Mouse (Mus musculus) cerebellum, postnatal 25 days (tissue): Measurements from ENCODE around the gene Bex4.
A peak's percentile ranks its signal among the peaks of the same experiment; 100 is the strongest.

ENCODE experiments used
- DNase-seq, 2 experiments: peaks; one replicate each; pipeline ENCODE4 v3.0.0; 2021; ENCODE audit warnings: mixed read lengths in 2 of 2

The Bex4 gene

DNA sequence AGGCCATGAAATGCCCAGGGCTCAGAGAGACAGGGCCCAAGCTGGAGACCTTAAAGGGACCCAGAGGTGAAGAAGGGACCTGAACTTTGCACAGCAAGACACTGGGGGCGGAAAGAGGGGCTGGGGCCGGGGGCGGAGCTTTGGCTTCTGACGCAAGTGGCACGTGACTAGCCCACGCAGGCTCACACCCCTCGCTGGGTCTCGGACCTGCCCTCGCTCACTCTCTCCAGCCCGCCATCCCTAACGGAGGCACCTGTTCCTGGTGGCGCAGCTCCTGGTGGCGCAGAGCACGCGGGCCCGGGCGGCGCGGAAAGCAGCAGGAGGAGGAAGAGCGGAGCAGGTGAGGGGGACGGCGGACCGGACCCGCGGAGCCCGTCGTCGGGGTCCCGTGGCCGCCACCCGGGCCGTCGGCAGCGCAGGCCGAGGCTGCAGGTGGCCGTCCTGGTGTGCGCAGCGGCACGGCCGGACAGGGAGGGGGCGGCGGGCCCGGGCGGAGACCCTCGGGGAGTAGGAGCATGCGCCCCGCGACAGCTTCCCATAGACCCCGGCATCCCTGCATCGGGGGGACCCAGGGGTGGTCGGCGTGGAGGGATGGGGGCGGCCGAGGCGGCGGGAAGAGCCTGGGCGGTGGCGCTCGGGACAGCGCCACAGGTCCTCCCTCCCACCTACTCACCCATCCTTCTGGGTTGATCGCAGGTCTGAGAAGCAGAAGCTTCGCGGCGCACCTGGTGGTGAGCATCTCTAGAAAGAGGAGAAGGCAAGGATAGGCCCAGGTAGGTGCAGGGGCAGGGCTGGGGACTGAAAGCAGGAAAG is at the start of gene Bex4:
Bex4 (plus strand) TSS at position 170 of the 813 bp plus-strand sequence.
- peak; percentile 7 to 25 for DNase-seq

DNA sequence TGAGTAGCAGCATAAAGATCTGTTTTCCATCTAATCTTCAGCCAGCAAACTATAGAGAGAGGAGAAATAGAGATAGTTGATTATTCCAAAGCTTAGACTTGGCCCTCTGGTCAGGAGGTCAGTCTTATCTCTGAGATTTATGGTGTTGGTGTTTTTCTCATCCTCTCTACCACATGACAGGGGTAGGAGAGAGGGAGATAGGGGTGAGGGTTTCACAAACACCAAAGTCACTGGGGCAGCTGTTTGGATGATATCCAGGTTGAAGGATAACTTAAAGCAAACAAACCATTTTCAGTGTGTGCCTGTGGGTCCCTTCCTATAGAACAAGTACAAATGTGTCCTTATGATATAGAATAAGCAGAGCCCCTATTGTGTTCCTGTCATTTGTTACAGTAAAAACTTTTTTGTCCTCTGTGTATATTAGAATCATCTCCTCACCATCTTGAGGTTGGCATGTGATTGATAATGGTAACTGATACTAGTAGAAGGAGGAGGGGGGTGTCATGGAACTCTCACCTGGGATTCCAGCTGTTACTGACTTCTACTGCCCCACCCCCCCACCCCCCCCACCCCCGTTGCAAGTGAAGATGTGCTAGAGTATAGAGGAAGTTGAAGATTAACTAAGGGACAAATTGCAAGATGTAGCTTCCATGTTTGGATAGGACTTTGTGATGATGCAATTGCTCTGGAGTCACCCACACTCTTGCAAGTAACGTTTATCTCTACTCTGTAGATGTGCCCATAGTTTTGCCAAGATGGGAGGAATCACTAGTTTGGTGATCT is 46.1 kb upstream of the Bex4 start:
- DNase-seq = no peak

DNA sequence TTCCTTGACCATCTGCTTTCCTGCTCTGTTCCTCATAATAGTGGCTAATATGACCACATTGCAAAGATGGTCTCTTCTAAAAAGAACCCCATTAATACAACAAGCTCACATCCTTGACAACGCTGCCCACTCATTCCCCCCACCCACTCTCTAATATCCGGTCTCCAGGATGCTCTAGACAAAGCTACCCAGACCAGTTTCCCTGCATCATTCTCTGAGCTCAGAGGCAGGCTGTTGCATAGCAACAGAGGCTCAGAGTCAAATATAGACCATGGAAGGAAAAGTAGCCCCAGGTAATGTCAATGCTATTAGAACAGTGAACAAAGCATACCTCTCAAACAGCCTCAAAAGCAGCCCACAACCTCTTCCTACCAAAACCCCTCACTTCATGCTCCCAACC is 44.4 kb upstream of the Bex4 start:
- no peak for DNase-seq

DNA sequence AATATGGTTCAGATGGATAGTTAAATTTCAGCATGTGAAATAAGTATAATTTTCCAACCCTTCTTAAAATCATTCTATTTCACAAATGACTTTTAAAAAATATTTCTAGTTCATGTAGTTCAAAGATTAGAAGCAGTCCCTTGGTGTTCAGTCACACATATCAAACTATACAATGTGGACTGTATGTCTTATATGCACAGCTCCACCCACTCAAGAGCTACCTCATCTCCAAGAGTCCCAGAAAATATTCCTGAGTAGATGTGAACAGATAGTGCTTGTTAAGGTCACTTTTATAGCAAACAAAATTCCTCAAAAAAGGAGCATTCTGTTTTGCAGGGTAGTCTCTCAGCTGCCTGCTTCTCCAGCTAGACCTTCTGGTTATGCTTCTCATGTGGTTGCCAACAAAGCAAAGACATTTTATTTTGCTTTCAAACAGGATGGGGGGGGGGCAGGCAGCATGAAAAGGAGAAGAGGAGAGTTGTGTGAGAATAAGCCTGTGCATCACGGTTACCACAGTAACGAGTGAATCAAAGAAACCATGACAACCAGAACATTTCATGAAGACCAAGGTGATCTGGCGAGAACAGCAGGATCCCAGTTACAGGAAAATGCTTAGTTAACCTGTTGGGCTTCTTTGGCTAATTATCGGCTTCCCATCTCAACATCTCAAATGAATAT is 34.6 kb upstream of the Bex4 start:
- no peak for DNase-seq

DNA sequence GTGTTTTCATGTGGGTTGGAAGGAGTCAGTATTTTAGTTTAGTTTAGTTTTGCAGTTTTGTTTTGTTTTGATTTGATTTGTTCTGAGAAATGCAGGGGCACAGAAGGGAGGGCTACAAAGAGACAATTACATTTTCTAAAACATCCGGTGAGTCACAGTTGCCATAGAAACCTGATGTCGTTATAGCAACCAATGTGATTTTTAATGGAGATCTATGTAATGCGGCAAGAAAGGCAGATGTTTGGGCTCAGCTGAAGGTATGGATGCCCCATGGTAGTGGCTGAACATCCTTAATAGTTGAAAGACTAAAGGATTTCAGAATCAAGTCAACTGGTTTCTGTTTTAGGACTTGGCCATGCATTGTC is 34.1 kb upstream of the Bex4 start:
- no peak for DNase-seq

DNA sequence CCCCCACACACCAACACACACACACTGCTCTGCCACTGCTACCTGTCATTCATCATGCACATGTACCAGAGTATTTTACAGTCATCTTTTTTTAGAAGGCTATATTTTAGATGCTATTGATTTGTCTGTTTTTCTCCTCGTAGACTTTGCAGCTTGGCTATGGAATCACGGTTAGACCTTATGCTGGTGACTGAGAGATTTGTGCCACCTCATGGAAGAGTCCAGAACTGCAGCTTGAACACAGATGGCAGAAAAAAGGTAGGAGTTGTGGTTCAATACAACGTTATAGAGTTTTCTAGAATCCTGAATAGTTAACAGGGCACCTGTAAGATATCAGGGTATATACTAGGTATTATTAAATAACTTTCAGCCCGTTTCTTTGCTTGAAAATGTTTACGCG is 30.9 kb upstream of the Bex4 start:
- DNase-seq = peak; percentile 59 to 78

DNA sequence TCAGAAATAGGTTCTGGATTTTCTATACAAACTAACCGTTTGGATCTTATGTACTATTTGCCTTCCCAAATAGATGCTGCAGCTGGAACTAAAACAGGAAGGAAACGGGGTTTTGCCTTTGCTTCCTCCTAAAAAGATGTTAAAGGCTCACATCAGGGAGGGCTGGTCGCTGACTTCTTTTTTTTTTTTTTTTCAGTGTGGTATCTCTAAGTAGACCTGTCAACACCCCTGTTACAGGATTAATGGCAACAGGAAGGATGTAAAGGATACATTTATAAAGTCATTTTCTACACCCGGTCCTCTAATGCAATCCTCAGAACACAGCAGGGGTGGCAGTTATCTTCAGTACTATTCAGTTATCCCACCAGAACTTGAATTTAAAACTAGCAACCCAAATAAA is 23.8 kb upstream of the Bex4 start:
- DNase-seq = no peak

DNA sequence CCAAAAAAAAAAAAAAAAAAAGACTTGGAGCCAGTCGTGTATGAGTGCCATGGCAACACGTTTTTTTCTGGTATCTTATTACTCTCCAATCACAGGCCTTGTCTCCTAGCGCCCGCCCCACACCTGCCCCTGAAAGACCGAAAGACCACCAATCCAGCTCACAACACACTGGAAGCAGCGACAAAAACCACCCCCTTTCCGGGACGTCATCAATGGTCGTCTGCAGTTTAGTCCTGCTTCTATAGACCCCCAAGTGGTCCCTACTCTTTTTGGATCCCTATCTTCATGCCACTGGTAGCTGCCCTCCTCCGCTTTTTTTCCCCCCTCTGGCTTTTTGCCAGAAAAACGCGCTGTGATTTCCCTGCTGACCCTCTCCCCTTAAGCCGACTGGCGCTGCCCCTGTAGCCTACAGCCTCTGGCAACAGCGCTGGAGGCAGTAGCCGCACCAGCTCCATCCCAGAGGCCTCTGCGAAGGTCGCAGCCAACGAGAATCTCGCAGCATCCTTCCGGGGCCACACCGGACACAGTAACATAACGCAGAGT is 23.3 kb upstream of the Bex4 start:
- DNase-seq = peak; percentile 69 to 81

DNA sequence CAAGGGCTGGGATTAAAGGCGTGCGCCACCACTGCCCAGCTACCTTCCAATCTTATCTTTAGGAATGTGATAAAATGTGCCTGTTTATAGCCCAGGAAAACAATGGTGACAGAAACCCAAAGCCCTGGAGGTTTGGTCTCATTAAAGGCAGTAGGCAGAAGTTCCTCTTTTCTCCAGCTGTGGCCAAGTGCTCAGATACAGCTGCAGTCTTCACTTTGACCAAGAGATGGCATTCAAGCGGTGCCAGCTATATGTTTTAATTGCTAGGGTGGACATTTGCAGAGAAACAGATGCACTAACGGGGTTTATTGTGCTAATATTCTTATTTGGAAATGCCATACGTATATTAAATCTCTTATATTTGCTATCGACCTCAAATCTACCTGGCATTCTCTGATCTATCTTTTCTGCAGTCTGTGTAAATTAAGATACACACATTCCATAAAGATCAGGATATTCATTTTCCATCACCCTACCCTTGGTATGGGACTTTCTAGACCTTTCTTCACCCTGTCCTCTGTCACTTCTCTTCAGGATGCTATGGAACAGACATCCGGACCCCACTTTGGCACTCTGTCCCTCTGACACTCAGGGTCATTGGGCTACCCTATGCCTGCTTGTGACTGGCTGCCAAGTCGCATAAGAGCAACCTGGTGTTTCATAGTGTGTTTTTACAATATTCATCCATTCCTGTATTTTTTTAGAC is 11.6 kb upstream of the Bex4 start:
- DNase-seq = no peak

DNA sequence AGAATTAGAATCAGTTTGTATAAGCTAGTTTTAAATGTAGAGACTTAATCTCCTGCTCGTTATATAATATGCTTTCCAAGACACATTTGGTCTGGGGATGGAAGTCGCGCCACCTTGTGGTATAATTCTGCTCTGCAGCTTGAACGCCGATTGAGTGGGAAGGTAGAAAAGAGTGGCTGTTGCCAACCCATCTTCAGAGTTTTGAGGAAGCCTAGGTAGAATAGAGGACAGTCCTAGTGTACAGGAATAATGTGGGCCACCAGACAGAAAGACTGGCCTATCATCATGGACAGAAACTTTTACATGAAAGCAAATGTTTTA is 11.1 kb upstream of the Bex4 start:
- DNase-seq = peak; percentile 66 to 76

DNA sequence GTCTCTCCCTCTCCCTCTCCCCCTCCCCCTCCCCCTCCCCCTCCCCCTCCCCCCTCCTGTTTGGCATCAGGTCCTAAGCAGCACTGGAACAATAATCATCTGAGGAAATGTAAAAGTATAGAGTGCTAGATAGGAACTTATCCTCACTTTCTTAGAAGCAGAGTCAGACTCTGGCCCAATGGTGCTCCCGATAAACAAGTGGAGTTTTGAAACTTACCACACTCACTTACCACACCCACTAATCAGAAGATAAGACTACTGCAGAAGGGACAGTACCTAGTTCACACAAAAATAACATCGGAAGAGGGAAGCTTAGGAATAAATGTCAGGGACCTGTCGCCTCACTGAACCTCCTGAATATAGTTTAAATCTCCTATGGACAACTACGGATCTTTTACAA is 3.2 kb upstream of the Bex4 start:
- no peak for DNase-seq

DNA sequence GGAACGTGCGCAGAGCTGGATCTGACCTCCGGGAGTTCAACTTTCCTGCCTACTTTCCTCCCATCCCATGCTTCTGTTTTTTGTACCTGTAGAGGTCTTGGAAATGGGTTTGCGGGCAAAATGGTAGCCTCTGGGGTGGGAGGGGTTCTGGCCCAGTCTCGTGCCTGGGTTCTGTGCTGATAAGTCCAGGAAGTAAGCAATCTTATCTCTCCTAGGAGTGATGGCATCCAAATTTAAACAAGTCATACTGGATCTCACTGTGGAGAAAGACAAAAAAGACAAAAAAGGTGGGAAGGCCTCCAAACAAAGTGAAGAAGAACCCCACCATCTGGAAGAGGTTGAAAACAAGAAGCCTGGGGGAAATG is 826 bp downstream of the Bex4 start:
- DNase-seq = peak in 1 of 2 experiments; percentile 5

DNA sequence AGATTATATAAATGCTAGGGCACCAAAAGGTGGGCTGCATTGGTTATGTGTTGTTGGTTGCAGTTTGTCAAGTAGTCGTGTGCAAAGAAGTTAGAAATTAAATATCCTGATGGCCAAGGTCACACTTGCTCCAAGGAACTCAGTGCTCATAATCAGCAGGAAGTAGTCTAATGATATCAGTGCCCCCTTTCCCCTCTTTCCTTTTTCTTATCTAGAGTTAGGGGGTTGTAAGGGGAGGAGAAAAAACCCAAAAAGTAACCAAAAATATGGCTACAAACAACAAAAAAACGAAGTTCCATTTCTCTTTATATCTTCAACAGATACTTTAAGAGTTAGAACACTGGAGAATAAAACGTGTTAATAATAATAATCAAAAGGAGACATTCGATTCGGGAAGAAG is 2.6 kb downstream of the Bex4 start:
- DNase-seq = no peak

DNA sequence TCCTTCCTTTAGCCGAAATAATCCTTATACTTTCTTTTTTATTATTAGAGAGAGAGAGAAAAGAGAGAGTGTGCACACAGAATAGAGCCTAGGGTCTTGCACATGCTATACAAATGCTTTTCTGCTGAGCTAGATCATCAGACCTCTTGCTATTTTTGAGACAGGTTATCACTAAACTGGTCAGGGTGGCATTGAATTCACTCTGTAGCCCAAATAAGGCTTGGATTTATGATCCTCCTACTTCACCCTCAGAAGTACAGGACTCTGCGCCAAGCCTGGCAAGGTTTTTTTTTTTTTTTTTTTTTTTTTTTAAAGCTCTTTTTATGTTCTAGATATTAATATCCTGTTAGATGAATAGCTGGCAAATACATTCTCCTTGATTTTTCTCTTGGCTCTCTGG is 4.9 kb downstream of the Bex4 start:
- DNase-seq = no peak

DNA sequence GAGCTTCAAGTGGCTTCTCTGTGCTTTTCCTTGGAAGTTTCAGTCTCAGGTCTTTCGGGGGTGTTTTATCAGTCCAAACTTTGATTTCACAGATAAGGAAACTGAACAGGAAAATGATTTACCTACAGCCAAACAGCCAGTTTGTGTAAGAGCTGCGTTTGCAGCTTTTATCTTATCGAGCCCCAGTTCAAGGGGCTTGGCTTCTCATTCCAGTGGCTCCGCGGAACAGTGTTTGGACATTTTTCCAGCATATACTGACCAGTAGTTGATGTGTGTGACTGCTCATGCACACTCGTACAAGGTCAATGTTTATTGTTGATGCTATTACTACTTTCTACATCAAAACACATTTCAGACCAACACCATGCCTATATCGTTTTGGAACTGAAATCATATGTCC is 5.4 kb downstream of the Bex4 start:
- DNase-seq = no peak

DNA sequence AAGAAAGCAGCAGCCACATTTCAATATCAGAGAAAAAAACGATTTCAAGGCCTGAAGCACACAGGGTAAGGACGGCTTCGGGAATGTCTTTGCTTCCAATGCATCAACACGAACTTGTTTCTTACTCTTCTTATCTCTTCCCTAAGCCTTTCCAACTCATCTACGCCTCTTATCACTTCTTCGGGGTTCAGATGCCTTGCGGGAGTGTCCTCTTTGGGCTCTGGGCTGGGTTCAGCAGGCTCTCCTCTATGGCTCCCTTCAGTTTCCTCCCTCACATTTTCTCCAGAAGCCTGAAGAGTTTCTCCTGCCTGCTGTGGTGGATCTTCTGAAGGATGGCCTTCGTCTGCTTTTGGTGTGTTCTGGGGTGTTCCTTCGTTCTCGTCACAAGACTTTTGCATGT is 31.8 kb downstream of the Bex4 start:
- DNase-seq = peak in 1 of 2 experiments; percentile 6

DNA sequence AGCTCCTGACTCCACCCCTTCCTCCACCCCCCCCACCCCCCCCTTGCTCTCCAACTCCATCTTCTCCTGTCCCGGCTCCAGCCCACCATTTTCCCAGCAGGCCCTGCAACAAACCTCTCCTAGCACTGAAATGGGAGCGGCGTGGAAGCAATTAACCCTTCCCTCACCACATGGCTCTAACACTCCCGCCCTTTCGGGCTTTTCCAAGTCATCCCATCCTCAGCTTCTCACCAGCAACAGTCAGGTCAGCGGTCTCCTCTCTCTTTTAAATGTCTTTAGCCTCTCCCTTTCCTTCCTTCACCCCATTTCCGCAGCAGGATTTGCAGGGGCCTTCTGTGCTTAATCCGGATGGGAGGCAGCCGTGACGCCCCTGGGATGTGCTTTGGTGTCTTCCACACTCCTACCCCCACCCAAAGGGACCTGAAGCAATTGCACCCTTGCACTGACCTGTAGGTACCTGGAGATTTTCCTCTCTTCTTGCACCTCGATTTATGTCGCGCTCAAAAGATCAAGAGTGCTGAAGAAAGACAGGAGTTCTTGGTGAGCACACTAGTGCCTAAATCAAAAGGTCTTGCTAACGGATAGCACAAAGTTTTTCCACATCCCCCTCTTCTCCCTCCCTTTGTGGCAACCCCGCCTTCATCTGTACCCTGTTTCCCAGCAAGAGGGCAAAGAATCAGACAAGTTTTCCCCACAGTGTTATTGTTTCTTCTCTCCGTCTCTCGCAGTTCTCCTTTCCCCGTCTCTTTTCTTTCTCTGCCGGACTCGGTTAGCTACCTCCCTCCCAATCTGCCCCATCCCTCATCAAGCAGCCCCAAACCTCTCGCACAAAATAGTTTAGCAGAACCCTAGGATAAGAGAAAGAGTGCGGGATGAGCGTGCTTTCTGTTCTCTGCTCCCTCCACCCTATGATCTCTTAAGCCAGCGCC is 32.7 kb downstream of the Bex4 start:
- DNase-seq = peak; percentile 54 to 73

DNA sequence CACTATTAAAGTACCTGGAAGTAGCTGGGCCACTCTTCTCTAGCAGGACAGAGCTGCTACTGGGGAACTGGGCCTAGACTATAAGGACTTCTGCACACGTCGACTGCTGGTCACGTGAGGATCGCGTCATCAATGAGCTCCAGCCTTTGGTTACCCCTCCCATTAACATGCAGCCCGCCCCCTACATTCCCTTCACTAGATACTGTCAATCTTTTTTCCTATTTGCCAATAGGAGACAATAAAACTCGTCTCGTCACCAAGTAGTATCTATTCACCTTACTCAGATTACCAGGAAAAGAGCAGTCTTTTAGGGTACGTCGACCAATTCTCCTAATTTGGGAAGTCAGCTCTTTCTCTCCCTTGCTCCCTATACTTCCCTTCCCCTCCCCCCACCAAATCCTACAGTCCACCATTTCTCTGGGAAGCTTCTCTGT is 33.3 kb downstream of the Bex4 start, which contains the start of gene Tceal8:
Tceal8 (minus strand) TSS at position 225 of the 434 bp plus-strand sequence.
- peak; percentile 73 to 83 for DNase-seq

DNA sequence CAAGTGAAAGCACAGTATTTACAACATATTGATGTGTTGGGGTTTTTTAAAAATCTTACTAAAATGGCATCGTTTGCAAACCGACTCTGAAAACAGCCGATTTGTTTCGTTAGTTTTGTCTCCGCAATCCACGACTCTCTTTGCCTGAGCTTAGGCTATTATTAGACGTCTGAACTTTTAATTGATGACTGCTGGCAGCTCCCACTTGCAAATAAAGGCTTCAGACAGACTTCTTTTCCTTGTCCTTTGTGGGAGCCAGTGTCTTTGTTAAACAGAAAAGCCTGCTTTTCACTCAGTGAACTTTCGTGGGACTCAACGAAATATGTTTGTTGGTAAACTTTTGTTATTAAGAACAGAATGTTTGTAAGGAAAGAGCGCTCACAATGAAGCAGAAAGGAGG is 34.0 kb downstream of the Bex4 start:
- DNase-seq = peak in 1 of 2 experiments; percentile 2

DNA sequence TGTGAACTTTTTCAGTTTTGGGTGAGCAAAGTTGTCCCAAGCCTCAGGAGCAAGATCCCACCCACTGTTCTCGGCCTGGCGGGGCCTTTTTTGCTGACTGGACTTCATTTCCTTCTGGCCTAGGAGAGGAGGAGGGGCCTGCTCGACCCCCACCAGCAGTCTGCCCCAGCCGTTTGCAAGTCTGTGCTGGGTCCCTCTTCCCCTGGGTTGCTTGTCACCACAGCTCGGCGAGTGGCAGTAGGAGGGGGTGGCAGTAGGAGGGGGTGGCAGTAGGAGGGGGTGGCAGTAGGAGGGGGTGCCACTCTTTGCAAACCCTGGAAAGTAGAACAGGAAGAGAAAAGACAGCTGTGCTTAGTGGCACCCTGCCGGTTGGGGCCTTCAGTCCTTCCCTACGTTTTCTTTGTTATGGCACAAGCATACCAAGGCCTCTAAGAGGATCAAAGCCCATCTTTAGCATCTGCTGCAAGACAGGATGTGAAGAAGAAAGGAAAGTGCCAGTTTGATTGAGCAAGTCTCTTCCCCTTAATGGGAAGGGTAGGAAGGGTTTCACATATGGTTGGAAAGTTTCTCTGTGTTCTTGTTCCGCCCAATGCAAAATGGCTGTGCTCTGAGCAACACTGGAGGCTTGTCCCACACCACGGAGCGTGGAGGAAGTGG is 42.2 kb downstream of the Bex4 start:
- no peak for DNase-seq

DNA sequence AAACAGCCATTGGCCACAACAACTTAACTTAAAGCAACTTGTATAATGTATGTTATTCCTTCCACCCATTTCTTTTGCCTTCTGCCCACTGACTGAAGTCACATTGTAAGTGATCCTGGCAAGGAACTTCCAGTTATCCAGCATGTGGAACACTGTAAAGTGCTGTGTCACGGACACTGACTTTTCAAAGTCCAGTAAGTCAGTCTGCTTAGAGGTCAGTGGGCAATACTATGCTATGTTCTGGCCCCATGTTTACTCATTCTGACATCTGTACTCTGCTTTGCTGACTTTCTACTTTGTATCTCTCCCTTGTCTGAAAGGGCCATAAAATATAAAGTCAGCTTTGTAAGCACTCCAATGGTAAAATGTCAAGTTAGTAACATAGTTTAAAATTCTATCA is 44.3 kb downstream of the Bex4 start:
- no peak for DNase-seq
